Mouse (Mus musculus) right cerebral cortex, postnatal 14 days (tissue): Measurements from ENCODE around the gene Gm853.

Experiments used
- DNase-seq: peaks from one replicate; pipeline ENCODE4 v3.0.0; 2022

Gm853 gene

DNA sequence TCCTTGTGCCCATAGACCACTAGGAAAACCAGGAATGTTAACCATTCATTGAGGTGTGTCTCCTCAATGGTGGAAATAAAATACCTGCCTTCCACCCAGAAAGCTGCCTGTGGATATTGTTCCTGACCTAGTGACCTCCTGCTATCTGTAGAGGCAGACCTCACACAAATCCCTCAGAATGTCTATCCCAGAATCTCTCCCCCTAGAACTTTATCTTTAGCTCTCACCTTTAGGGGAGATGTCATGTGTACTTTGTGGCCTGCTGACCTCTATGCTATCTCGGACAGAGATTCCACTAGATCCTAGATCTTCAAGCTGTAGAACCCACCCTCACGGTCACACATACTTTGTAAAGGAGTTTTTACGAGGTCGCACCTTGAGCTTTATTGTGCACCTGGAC, 9.0 kb downstream of the Gm853 start:
- no peak for DNase-seq

DNA sequence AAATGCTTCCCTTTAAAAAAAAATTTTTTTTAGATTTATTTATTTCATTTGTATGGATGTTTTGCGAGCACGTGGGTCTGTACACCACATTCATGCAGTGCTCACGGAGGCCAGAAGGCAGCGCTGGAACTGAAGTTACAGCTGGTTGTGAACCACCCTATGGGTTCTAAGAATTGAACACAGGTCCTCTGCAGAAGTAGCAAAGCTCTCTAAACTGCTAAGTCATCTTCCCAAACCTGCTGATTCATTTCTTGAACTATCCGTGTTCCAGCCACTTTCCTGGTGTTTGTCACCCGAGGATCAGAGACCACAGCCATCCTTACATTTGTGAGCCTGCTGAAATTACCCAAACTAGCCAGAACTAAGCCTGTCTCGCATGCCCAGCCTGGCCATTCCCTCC, 9.8 kb downstream of the Gm853 start:
- no peak for DNase-seq

DNA sequence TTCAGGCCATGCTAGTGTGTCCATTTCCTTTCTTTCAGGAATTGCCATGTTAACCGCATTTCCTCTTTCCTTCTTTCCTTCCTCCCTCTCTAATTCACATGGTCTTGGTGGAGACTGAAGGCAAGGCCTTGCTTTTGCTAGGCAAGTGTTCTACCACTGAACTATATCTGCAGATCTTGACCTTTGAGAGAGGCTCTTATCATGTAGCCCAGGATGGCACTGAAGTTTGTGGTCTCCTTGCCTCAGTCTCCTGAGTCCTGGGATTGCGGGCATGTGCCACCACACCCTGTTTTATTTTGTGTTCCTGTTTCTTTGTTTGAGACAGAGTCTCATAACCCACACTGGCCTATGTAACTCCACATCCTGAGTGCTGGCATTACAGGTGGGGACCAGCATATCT, 10.3 kb downstream of the Gm853 start:
- no peak for DNase-seq

DNA sequence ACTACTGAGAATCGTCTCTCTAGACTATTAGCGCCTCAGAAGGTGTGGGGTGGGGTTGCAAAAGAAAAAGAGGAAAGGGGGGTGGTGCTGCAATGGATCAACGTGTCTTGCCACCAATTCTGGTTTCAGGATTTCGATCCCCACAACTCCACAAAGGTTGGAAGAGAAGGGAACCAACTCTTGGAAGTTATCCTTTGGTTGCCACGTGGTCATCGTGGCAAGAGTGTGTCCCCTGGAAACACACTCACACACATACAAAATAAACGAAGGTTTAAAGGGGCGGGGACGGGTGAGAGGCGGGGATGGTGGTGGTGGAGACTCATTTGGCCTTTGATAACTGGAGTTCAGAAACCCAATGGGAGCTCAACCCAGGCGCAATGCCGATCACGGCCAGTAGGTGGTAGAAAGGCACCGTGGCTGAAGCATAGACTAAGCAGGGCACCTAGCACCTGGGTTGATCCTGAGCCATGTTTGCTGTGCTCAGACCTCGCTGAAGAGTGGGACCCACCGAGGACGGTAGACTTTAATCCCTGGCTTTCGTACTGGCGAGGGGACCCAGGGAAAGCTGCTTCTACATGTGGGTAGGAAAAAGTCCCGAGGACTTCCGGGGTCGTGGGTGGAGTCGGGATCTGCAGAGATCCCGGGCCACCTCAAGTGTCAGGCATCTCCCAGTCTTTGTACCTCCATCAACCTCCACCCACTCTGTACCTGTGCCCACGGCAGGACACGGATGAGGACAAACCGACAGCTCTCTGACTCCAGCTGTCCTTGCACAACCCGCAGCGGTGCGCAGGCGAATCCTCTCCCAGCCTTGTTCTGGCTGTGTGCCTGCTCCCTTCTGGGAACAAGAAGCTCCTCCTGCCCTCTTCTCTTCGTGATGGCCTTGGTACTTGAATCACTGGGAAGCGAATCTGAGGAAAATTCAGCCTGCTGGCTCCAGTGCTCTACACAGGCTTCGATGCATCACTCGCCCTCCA, 23.2 kb downstream of the Gm853 start:
- peak; percentile 91 for DNase-seq

DNA sequence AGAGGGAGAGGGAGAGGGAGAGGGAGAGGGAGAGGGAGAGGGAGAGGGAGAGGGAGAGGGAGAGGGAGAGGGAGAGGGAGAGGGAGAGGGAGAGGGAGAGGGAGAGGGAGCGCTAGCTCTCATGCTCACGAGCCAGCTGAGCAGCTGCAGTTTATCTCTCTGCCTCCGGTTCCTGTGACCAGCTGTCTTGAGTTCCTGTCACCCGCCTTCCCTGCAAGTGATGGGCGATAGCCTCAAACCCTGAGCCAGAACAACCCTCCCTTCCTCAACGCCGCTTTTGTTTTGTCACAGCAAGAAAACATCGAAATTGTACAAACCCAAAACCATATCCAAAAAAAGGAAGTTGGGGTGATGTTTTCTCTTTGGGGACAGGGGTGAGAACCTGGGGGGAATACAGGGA, 25.7 kb downstream of the Gm853 start:
- DNase-seq = no peak

DNA sequence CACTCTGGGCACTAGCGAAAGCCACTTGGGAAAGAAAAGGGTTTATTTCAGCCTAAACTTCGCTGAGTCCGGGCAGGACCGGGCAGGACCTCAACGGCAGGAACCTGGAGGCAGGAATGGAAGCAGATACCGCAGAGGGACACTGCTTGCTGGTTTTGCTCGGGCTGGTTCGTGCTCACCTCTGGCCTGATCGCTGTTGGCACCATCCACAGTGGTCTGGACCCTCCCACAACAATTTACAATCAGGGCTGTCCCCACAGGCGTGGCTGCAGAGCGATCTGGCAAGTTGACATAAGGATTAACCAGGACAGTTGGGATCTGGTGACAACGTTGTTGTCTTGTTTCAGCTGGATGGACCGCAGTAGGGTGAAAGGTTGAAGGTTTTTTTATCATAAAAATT, 26.3 kb downstream of the Gm853 start:
- no peak for DNase-seq

DNA sequence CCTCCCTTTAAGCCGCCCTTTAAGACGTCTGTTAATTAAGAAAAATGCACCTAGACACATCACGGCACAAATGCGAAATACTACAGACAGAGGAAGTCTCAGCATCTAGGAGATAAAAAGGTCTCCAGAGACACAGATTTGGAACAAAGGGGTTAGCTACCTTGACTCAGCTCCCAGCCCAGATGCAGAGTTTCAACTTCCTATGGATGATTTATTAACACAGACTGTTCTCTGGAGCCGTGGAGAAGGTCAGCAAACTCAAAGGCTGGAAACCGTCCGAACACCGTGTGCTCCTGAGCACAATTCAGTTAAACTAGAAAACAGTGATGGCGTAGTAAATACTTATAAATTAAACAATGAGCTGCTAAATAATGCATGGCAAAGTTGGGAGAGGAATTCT, 29.9 kb downstream of the Gm853 start:
- no peak for DNase-seq

DNA sequence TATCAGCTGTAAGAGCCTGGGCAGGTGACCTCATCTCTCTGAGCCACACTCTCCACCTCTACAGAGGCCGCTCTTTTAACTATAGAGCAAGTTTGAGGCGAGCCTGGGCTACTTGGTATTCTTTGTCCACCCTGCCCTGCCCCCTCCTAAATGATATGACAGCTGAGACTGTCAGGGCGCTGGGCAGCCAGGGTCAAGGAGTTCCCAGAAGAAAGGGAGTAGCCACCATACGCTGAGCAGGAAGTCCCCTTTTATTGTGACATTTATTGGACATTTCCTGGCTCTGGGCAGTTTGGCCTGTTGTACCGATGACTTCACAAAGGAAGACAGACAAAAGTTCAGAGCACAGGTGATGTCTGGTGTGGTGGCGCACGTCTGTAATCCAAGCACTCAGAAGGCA, 32.6 kb downstream of the Gm853 start:
- no peak for DNase-seq

DNA sequence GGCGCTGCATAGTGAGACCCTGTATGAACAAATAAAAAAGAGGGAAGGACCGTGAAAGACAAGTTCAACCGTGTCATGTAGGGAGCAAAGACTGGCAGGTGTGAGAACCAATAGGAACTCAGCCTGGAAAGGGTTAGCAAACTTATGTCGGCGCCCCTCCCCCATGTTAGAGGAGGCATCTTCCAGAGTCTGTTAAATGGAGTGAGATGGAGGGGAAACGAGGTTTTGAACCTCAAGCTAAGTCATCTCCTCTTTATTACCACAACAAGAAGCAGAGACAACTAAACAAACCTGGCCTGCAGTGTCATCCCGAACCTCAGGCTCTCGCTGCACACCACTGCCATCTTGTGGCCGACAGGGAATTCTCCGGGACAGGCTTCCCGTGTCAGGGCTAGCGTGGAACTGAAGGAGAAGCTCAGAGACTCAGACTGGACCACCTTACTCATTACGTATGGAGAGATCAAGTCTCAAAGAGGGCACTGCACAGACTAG, 33.3 kb downstream of the Gm853 start:
- peak; percentile 88 for DNase-seq

DNA sequence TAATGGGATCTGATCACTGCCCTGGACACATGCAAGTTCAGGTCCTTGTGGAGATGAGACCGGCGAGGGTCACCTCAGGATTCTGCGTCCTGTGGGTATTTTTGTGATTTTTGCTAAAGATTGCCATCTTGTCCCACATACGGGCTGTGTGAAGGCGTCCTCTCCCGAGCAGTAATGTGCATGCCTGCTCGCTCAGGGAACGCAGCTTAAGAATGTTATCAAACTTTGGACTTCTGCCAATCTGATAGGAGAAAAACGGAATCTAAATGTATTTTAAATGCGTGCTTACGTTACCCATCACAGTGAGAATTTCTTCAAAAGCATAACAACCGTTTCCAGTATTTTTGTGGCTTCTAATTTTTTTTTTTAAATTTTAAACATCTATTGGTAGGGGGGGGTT, 35.3 kb downstream of the Gm853 start:
- no peak for DNase-seq

DNA sequence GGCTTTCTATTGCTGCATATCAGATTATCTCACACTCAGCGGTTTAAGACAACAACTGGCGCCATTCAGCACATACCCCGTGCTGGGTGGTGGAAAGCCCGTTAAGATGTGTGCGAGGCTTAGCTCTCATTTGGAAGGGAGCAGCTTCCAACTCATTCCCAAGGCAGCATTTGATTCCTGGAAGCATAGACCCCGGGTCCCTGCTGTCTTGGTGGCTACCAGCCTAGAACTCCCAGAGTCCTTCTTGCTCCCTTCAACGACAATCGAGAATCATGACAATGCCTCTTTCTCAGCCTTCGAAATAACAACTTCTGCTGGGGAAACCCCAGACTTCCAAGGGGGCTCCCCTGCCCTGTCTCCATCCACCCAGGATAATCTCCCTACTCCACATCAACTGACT, 35.8 kb downstream of the Gm853 start:
- no peak for DNase-seq

DNA sequence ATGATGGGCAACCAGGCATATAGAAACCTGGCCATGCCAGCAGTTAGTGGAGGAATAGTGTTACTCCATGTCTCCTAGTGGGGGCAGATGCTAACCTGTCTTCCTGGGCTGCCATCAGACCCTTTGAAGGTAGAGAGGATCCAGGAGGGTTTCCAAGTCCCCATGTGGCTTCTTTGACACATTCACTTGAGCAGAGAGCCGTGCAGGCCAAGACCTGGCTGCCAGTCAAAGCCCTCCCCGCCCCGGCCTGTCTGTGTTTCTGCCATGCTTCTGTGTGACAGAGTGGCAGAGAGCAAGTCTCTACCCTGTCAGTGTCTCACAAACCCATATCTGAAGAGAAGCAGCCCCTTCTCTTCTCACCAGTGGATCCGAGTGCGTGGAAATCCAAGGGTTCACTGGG, 38.3 kb downstream of the Gm853 start:
- DNase-seq = no peak

DNA sequence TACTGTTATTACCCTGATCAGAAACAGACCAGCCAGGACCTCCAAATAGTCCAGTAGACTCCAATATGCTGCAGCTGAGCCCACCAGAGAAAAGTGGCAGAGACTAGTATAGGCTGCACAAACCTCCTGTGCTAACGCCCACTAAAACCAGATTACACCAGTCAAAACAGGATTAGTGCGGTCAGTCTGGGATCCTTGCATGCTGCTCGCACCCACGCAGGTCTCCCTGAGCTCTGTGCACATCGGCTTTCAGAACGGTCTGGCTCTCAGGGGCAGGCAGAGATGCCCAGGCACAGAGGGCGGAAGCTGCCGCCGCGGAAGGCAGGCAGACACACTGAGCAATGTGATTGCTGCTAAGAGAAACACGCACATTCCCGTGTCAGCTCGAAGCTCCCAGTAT, 39.2 kb downstream of the Gm853 start:
- DNase-seq = no peak

DNA sequence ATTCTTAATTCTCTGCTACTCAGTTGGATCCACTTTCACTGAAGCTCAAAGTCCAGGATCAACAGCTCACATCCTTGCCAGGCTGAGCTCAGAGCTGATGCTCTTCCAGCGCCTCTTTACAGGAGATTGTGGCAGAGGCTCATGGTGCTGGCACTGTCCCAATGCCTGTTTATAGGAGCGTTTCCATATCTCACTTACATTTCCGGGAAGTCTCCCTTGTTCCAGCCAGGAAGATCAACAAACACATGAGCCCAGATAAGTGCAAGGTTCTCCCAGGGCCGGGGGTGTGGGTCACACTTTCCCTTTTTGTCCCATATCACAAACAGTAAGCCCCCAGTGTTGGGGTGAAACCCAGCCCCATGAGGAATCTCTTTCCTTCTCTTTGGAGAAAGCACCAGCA, 40.3 kb downstream of the Gm853 start:
- no peak for DNase-seq

DNA sequence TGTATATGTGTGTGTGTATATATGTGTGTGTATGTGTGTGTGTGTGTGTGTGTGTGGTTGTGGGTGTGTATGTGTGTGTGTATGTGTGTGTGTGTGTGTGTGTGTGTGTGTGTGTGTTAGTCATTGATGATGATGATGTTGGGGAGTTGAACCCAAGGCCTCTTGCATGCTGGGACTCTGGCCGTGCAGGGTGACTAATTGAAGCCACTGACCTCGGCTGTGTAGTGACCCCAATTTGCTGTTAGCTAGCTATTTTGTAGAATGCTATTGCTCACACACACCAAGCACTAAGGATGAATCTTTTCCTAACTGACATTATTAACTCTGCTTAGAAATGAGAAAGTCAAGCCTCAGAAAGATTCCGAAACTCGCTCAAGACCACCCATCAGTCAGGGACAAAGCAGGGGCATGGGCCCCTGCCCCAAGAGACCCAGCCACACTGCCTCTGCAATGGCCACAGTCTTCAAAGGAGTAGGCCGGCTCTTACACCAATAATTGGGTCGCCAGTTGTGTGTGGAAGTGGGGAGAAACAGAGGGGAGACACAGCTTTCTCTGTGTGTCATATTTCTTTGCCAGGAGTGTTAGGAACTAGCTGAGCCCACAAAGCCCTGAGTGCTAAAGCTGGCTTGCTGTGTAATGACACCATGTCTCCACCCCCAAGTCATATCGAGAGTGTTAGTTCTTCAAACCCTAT, 41.1 kb downstream of the Gm853 start:
- no peak for DNase-seq

DNA sequence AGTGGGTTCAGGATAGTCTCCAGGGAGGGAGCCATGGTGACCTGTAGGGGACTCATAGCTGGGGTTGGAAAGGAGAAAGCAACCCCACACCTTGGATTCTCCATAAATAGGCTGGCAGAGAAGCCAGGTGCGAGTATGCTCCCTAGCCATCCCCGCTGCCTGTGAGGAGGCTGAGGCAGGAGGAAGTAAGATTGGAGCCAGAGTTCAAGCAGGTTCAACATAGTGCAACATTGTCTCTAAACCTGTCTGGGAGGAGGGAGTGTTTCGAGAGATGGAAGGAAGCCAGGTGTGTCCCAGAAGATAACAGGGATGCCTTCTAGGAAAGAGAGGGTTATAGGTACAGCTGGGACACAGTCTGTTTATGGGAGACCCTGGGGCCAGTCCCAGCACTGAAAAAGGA, 42.3 kb downstream of the Gm853 start:
- DNase-seq = no peak

DNA sequence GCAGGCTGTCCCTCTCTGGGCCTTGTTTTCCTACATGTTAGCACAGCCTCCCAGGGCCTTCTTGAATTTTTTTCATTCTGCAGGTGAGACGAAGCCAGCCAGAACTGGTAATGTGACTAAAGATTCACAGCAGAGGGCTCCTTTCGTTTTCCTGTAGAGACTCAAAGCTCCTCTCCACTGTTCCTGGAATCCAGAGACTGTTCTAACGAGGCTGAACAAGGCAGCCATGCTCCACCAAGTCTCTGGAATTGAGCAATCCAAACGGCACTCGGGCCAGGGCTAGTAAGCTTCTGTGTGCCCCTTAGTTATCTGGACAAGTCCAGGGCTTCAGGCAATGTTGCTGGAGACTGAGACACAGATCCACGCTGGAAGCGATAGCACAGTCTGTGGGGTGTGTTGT, 44.7 kb downstream of the Gm853 start:
- DNase-seq = no peak

DNA sequence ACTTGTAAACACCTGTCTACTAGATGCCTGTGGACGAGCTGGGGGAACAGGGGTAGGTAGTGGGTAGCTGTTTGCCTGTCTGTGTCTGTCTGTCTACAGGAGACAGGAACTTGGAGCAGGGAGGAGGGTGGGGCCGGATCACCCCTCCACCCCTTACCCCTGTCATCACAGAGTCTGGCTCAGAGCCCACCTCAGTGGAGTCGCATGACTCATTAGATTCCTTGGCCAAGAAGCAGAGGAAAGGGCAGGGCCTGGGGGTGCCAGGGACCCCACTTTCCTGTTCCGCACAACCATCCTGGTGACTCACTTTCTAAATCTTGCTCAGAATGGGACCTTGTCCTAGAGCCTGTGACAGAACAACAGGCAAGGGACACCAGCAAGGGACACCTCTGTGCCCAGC, 45.1 kb downstream of the Gm853 start:
- no peak for DNase-seq

DNA sequence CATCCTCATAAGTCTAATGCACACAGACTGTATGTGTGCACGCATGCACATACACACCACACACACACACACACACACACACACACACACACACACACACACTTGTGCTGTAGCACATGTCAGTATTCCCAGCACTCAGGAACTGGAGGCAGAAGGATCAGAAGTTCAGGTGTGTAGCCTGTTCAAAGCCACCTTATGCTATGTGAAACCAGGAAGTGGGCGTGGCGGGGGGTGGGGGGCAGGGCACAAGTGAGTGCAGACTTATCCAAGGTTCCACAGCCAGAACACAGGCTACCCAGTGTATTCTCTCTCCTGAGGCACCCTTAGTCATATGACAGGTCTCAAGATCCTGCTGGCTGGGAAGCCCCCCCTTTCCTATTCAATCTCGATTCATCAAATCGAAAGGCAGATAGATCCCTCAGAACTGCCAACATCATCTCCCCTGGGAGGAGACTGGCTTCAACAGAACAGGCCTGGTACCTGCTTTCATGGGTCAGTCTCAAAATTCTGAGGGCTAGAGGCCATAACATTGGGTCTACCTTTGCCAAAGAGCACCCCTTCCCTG, 46.0 kb downstream of the Gm853 start:
- DNase-seq = no peak

DNA sequence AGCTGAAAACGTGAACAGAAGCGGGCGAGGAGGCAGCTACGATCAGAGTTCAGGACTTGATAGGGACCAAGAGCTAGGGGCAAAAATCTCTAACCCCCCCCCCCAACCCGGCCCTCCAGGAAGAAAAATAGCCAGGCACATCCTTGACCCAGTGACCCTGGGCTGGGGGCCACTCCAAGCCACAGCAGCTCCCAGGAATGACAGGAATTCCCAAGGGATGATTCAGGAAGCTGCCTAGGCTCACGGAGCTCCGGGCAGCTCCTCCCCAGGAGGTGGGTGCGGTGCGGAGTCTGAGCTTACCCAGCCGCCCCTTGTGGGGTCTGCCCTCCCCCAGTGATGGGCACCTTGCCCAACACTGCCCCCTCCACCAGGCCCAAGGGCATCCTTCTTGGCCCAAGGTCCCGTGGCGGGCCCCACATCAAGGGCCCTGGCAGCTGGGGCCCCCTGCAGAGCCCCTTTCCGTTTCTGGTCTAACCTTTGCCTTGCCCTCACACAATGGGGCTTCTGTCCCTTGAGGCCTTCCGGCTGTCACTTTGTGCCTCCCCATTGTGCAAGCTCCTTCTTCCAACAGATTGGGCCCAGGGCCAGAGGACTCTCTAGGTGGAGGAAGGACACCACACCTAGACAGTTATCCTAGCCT, 47.0 kb downstream of the Gm853 start, which contains the start of gene Tinagl1:
Tinagl1 (minus strand) TSS at position 51 of the 640 bp plus-strand sequence.
- no peak for DNase-seq

DNA sequence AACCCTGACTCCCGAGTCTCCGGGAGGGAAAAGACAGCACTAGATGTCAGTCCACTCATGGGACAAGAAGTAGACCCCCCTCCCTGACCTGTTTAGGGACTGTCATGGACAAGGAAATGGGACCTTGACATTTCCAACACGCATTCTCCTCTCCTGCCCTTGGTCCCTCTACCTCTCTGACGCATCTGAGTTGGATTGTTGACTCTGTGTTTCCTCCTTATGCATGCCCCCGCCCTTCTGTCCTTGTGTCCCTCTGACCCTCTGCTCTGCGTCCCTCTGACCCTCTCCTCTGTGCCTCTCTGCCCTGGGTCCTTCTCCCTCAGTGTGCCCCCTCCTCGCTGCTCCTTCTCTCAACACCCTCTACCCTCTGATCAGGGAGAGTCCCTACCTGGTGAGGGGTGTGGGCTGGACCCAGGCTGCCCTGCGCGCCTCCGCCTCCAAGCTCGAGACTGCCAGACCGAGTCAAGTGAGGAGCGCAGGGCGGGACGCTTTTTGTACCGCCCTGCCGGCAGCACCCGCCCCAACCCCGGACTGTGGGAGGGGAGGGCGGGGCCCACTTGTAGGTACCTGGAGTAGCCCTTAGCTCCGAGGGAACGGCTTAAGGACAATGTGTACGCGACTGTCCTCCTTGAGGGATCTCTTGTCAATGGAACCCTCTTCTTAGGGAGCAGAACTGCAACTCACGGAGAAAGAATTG, 47.7 kb downstream of the Gm853 start:
- no peak for DNase-seq

DNA sequence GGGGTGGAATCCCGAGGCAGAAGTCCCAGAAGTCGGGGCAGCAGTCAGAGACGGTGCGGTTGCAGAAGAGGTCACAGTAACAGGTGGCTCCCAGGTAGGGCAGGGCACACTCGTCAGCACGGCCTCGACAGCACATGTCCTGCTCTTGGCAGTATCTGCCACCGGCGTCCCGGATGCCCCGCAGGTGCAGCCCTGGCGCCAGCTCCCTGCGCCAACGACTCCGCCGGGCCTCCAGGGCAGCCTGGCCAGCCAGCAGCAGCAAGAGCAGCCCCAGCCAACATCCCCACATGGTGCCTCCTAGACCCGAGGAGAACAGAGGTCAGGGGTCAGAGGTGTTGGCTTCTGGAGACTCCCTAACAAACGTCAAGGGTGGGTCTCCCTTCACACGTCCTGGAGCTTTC, 48.3 kb downstream of the Gm853 start:
- DNase-seq = no peak
